Mouse (Mus musculus) ovary, adult 18-20 months (tissue): ENCODE data around the gene Vmn2r22.
"Not testable (repeated sequence)": the region's sequence is repeated elsewhere in the genome, so short reads cannot be mapped to it uniquely, and the experiment has no call there.

Experiments used
- DNase-seq: peaks from one replicate; pipeline ENCODE4 v3.0.0; 2022; ENCODE audit warnings: low spot score, mixed read lengths

The Vmn2r22 gene

GRCm38 (mm10) chr6:123650625-123651024, at the start of gene Vmn2r22:
Vmn2r22 (minus strand) TSS chr6:123650725.
- not testable (repeated sequence) for DNase-seq

GRCm38 (mm10) chr6:123697213-123697612, 46.7 kb upstream of the Vmn2r22 start:
- no peak for DNase-seq

DNA sequence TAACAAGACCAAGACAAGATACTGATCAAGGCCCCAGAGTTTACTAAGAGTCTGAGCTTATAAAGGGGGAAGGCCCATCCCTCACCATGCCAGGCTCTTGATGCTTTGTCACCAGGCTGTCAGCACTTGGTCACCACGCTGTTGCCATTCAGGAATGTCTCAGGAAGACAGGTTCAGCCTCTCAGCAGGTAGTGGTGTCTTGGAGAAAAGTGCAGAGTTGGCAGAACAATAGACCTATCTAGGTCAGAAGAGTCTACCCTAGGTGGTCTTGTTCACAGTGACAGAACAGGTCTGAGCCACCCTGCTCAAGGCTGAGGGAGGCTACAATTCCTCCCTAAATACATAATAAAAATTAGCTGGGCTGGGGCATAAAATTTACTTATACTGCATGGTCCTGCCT, 46.1 kb upstream of the Vmn2r22 start:
- not testable (repeated sequence) for DNase-seq

- no peak for DNase-seq
Measured at GRCm38 (mm10) chr6:123657040-123657439, 6.5 kb upstream of the Vmn2r22 start.

- DNase-seq: not testable (repeated sequence)
Measured at GRCm38 (mm10) chr6:123639394-123639793, 11.1 kb downstream of the Vmn2r22 start.

DNA sequence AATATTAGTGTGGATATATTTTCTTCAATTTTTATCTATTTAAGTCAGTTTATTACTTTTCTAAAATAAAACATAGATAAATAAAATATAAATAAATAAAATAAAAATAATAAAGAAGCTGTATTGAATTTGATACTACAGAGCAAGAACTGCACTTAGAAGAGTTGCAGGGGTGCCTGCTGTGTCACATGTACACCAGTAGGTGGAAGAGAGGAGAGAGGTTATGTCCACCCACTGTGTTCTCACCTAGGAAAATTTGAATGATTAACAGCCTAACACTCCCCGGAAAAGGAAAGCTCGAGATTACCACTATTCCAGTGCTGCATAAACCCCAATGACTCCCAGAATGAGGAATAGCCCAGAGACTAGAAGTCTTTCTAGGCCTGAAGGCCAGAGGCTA, 26.7 kb downstream of the Vmn2r22 start:
- DNase-seq: not testable (repeated sequence)

GRCm38 (mm10) chr6:123588368-123588767, 62.2 kb downstream of the Vmn2r22 start:
- not testable (repeated sequence) for DNase-seq

- DNase-seq: not testable (repeated sequence)
Measured at GRCm38 (mm10) chr6:123587796-123588328, 62.7 kb downstream of the Vmn2r22 start.

DNA sequence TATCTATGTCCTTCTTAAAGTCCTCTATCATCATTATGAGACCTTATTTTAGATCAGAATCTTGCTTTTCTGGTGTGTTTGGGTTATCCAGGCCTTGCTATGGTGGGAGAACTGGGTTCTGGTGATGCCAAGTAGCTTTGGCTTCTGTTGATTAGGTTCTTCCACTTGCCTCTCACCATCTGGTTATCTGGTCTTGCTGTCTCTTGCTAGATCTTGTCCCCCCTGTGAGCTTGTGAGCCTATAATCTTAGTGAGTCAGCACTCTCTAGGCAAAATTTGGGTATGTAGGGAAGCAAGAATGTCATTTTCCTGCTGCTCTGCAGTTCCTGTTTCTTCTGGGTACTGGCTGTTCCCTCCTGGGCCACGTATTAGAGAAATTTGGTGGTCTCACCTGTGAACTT, 66.5 kb downstream of the Vmn2r22 start:
- not testable (repeated sequence) for DNase-seq

DNA sequence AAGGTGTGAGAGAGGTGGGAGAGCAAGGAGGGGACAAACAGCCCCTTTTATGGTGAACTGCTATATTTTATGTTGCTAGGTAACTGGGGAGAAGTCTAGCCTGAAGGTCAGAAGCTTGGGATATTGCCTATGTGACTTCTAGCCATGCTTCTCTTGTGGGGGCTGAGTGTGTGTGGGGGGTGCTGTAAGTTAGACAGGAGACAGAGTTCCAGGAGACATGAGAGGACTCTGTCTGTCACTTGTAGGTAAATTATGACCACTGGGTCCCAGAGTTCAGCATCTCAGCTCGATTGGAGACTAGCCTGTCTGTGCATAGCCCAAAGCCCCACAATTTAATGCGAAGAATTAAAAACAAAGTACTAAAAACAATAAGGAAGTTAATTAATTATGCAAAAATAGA, 75.8 kb downstream of the Vmn2r22 start:
- not testable (repeated sequence) for DNase-seq
